Mouse (Mus musculus): ENCODE data around the gene Trak2. TPM values are rescaled to one million over a fixed set of nuclear protein-coding genes. Genes with fewer than 3 reads are reported as not detected.
"Not testable (repeated sequence)": the region's sequence is repeated elsewhere in the genome, so short reads cannot be mapped to it uniquely, and the experiment has no call there.

Trak2 gene
- polyA plus RNA-seq, 1 experiment from 2014 or later: 24.0 TPM

DNA sequence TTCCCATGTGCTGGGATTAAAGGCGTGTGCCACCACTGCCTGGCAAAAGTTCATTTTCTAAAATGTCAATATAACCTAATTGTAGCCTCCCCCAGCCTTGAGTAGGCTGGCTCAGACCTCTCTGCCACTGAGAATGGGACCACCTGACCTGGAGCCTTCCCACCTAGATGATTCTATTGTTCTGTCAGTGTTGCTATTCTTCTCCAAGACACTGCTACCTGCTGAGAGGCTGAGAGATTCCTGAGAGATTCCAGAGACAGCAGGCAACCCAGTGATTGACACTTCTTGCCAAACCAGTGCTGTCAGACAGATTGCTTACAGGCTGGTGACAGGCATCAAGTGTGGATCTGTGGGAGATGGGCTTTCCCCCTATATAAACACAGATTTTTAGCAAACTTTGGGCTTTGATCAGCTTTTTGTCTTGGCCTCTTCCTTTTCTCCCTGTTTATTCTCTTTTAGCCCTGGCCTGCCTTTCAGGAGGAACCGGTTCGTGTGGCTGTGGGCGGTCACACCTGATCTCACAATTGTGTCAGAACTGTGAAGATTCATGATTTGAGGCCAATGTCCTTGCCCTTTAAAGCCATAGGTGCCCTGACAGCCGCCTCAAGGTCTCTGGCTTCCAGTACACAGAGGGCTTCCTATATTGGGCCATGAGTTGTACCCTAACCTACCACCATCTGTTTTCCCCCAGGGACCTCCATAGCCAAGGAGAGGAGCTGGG is 83.2 kb downstream of the Trak2 start:
- WGBS: 56% methylated on average over 5 of the region's 5 CpGs
- H3K27me3 ChIP-seq (replicated peaks; ENCODE audit: control insufficient read depth, insufficient read depth, low read length): no peaks in the 10 kb centered on the region
- no peak overlapping the region for H3K4me2 ChIP-seq
- H3K27ac ChIP-seq (ENCODE audit: low read depth, low read length): no peak overlapping the region
- ATAC-seq (replicated peaks; ENCODE audit: low FRiP score) (no peak), DNase-seq (ENCODE audit: low spot score) (no peak)
- H3K4me3 ChIP-seq (ENCODE audit: low read depth, low read length): no peak overlapping the region
- H3K36me3 ChIP-seq (ENCODE audit: control insufficient read depth, insufficient read depth, low read length): no peaks in the 10 kb centered on the region
- no peak overlapping the region for H3K9ac ChIP-seq (ENCODE audit: low read depth, low read length)
- H3K9me3 ChIP-seq (ENCODE audit: control insufficient read depth, low read length): no peaks in the 10 kb centered on the region
- H3K4me1 ChIP-seq (replicated peaks; ENCODE audit: control insufficient read depth, insufficient read depth, low read length): no peaks in the 10 kb centered on the region

DNA sequence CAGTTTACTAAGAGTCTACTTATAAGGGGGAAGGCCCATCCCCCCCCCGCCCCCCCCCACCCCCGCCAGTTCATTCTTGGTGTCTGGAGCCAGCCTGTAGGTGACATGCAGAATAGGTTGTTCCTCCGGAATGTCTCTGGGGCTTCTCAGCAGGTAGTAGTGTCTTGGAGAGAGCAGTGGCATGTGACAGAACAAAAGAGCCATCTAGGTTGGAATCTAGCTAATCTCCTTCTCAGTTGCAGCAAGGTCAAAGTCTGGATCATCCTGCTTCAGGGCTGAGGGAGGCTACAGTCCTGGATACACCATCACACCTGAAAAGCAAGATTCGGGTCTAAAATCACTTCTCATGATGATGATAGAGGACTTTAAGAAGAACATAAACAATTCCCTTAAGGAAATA is 87.6 kb downstream of the Trak2 start:
- 88% methylated on average over 4 of the region's 4 CpGs for WGBS
- H3K4me2 ChIP-seq: no peak overlapping the region
- no peaks in the 10 kb centered on the region for H3K36me3 ChIP-seq (ENCODE audit: control insufficient read depth, insufficient read depth, low read length)
- no peak overlapping the region for H3K4me3 ChIP-seq (ENCODE audit: low read depth, low read length)
- H3K4me1 ChIP-seq (replicated peaks; ENCODE audit: control insufficient read depth, insufficient read depth, low read length): no peaks in the 10 kb centered on the region
- DNase-seq (ENCODE audit: low spot score): no peak
- H3K27ac ChIP-seq (ENCODE audit: low read depth, low read length): no peak overlapping the region
- H3K27me3 ChIP-seq (replicated peaks; ENCODE audit: control insufficient read depth, insufficient read depth, low read length): no peaks in the 10 kb centered on the region
- no peak for ATAC-seq (replicated peaks; ENCODE audit: low FRiP score)
- no peaks in the 10 kb centered on the region for H3K9me3 ChIP-seq (ENCODE audit: control insufficient read depth, low read length)
- H3K9ac ChIP-seq (ENCODE audit: low read depth, low read length): no peak overlapping the region

DNA sequence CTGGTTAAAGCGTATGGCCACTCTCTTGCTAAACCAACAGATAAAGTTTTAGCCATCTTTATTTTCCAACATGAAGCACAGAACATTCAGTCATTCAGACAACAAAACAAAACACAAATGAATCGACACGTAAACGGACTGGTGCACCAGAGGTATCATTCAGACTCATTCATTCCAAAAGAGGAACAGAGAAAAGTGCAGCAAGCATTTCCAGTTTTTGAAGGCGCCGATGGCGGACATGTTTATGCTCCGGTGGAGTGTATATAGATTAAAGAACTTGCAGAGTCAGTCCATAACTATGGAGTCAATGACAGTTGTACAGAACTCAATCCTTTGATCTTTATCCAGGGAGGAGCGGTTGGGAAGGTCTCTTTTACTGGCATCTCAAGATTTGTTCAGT is 90.0 kb downstream of the Trak2 start:
- DNase-seq (ENCODE audit: low spot score); H3K9ac ChIP-seq (ENCODE audit: low read depth, low read length); H3K36me3 ChIP-seq (ENCODE audit: control insufficient read depth, insufficient read depth, low read length); H3K4me3 ChIP-seq (ENCODE audit: low read depth, low read length); H3K4me1 ChIP-seq (replicated peaks; ENCODE audit: control insufficient read depth, insufficient read depth, low read length); ATAC-seq (replicated peaks; ENCODE audit: low FRiP score); H3K27me3 ChIP-seq (replicated peaks; ENCODE audit: control insufficient read depth, insufficient read depth, low read length); H3K4me2 ChIP-seq; H3K27ac ChIP-seq (ENCODE audit: low read depth, low read length); H3K9me3 ChIP-seq (ENCODE audit: control insufficient read depth, low read length): not testable (repeated sequence)
- 87% methylated on average over 9 of the region's 9 CpGs for WGBS

DNA sequence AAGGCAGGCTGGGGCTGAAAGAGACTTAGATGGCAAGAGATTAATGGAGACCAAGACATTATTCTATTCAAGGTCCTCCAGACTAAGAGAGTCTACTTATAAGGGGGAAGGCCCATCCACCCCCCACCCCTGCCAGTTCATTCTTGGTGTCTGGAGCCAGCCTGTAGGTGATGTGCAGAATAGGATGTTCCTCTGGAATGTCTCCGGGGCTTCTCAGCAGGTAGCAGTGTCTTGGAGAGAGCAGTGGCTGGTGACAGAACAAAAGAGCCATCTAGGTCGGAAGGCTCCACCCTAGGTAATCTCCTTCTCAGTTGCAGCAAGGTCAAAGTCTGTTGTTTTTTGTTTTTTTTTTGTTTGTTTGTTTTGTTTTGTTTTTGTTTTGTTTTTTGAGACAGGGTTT is 93.9 kb downstream of the Trak2 start:
- H3K4me2 ChIP-seq; H3K27me3 ChIP-seq (replicated peaks; ENCODE audit: control insufficient read depth, insufficient read depth, low read length); H3K4me1 ChIP-seq (replicated peaks; ENCODE audit: control insufficient read depth, insufficient read depth, low read length); H3K9me3 ChIP-seq (ENCODE audit: control insufficient read depth, low read length); ATAC-seq (replicated peaks; ENCODE audit: low FRiP score); DNase-seq (ENCODE audit: low spot score); H3K27ac ChIP-seq (ENCODE audit: low read depth, low read length); H3K9ac ChIP-seq (ENCODE audit: low read depth, low read length); H3K4me3 ChIP-seq (ENCODE audit: low read depth, low read length); H3K36me3 ChIP-seq (ENCODE audit: control insufficient read depth, insufficient read depth, low read length): not testable (repeated sequence)
- 84% methylated on average over 2 of the region's 2 CpGs for WGBS

DNA sequence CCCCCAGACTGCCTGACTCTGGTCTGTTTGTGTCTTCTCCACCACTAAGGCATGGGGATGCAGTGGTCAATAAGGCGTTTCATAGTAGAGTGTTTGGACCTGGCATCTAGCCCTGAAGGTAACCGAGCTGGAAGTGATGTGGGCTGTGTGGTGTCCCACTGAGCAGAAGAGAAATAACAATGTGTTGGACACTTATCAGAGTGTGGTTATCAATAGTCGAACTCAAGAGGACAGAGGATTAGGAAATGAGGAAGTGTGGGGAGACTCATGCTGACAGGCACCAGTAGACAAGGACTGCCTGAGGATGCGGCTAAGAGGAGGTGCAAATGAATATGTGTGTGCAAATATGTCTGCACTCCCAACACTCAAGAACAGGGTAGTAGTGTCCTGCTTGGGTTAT is 96.7 kb downstream of the Trak2 start:
- 55% methylated on average over 4 of the region's 4 CpGs for WGBS
- H3K9ac ChIP-seq (ENCODE audit: low read depth, low read length); H3K4me3 ChIP-seq (ENCODE audit: low read depth, low read length); DNase-seq (ENCODE audit: low spot score); H3K4me2 ChIP-seq; ATAC-seq (replicated peaks; ENCODE audit: low FRiP score); H3K27ac ChIP-seq (ENCODE audit: low read depth, low read length); H3K36me3 ChIP-seq (ENCODE audit: control insufficient read depth, insufficient read depth, low read length); H3K4me1 ChIP-seq (replicated peaks; ENCODE audit: control insufficient read depth, insufficient read depth, low read length); H3K9me3 ChIP-seq (ENCODE audit: control insufficient read depth, low read length); H3K27me3 ChIP-seq (replicated peaks; ENCODE audit: control insufficient read depth, insufficient read depth, low read length): not testable (repeated sequence)

DNA sequence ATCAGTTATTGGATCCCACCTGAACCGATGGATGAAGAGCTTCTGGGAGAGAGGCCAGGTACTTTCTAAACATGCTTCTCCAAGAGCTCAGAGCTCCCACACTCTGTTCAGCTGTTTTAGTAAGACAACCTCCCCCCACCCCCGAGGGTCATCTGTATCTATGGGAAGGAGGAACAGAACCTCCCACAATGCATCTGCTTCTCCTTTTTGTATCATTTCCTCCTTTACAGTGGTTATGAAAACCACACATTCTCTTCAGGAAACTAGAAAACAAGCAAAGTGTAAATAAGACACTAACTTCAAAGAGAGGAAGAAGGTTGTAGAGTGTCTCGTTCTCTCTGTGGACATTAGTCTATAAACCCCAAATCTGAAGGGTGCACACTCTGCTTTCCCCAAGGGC is 112.6 kb downstream of the Trak2 start:
- not testable (repeated sequence) for H3K9ac ChIP-seq (ENCODE audit: low read depth, low read length); ATAC-seq (replicated peaks; ENCODE audit: low FRiP score); H3K4me3 ChIP-seq (ENCODE audit: low read depth, low read length); H3K9me3 ChIP-seq (ENCODE audit: control insufficient read depth, low read length); H3K4me1 ChIP-seq (replicated peaks; ENCODE audit: control insufficient read depth, insufficient read depth, low read length); H3K36me3 ChIP-seq (ENCODE audit: control insufficient read depth, insufficient read depth, low read length); DNase-seq (ENCODE audit: low spot score); H3K4me2 ChIP-seq; H3K27me3 ChIP-seq (replicated peaks; ENCODE audit: control insufficient read depth, insufficient read depth, low read length); H3K27ac ChIP-seq (ENCODE audit: low read depth, low read length)
- WGBS: 51% methylated on average over 3 of the region's 3 CpGs

DNA sequence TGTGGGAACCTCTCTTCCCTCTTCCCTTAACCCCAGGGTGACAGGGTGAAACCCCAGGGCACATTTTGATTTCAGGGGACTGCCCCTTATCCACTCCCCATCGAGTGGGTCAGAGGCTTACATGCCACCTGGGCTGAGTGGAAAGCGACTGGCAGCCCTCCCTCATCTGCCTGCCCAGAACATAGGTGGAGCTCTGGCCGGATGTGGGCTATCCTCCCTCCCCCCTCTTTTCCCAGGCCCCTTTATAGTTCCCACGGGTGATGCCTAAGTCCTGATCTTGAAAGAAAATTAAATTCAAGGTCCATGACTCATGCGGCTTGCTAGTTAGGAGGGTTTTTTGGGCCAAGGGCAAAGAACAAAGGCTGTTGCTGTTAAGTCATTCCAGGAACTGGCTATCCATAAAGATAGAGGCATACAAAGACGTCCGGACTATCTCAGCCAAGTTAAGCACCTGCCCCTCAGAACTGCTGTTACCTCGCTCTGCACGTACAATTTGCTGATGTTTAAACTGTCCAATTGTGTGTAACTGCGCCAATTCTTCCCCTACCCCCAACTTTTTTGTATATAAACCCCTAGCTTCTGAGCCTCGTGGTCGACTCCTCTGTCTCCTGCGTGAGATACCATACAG is 113.4 kb downstream of the Trak2 start:
- not testable (repeated sequence) for H3K27ac ChIP-seq (ENCODE audit: low read depth, low read length); H3K4me2 ChIP-seq; H3K36me3 ChIP-seq (ENCODE audit: control insufficient read depth, insufficient read depth, low read length); DNase-seq (ENCODE audit: low spot score); H3K9me3 ChIP-seq (ENCODE audit: control insufficient read depth, low read length); H3K9ac ChIP-seq (ENCODE audit: low read depth, low read length); ATAC-seq (replicated peaks; ENCODE audit: low FRiP score); H3K4me3 ChIP-seq (ENCODE audit: low read depth, low read length); H3K4me1 ChIP-seq (replicated peaks; ENCODE audit: control insufficient read depth, insufficient read depth, low read length); H3K27me3 ChIP-seq (replicated peaks; ENCODE audit: control insufficient read depth, insufficient read depth, low read length)
- WGBS: 71% methylated on average over 13 of the region's 13 CpGs

DNA sequence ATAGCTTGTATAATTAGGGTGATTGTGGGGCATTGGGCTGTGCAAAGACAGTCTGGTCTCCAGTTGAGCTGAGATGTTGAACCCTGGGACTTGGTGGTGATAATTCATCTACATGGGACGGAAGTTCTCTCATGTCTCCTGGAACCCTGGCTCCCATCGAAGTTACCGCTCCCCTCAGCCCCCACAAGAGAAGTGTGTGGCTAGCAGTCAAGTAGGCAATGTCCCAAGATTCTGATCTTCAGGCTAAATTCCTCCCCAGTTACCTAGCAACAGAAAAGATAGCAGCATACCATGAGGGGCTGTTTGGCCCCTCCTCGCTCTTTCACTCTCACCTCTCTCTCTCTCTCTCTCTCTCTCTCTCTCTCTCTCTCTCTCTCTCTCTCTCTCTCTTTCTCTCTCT is 114.1 kb downstream of the Trak2 start:
- H3K4me3 ChIP-seq (ENCODE audit: low read depth, low read length); H3K27ac ChIP-seq (ENCODE audit: low read depth, low read length); ATAC-seq (replicated peaks; ENCODE audit: low FRiP score); H3K4me1 ChIP-seq (replicated peaks; ENCODE audit: control insufficient read depth, insufficient read depth, low read length); H3K27me3 ChIP-seq (replicated peaks; ENCODE audit: control insufficient read depth, insufficient read depth, low read length); H3K36me3 ChIP-seq (ENCODE audit: control insufficient read depth, insufficient read depth, low read length); DNase-seq (ENCODE audit: low spot score); H3K9ac ChIP-seq (ENCODE audit: low read depth, low read length); H3K9me3 ChIP-seq (ENCODE audit: control insufficient read depth, low read length); H3K4me2 ChIP-seq: not testable (repeated sequence)
- 69% methylated on average over 4 of the region's 4 CpGs for WGBS

DNA sequence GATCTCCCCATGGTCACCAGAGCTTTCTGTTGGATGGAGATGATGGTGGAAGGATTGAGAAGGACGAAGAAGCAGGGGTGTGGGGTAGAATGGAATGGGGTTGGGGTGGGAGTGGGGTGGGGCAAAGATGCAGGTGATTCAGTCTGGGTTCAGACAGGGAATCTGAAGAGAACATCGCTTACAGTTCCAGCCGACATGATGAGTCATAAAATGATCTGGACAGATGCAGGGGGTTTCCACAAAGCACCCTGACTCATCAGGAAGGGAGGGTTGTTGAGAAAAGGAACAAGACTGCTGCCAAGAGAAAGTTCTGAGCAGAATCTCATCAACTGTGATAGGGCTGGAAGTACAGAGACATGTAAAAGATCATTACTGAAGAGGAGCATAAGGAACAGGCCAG is 116.4 kb downstream of the Trak2 start:
- not testable (repeated sequence) for H3K4me2 ChIP-seq; H3K36me3 ChIP-seq (ENCODE audit: control insufficient read depth, insufficient read depth, low read length); H3K27me3 ChIP-seq (replicated peaks; ENCODE audit: control insufficient read depth, insufficient read depth, low read length); H3K9ac ChIP-seq (ENCODE audit: low read depth, low read length); H3K9me3 ChIP-seq (ENCODE audit: control insufficient read depth, low read length); H3K27ac ChIP-seq (ENCODE audit: low read depth, low read length); DNase-seq (ENCODE audit: low spot score); H3K4me1 ChIP-seq (replicated peaks; ENCODE audit: control insufficient read depth, insufficient read depth, low read length); ATAC-seq (replicated peaks; ENCODE audit: low FRiP score); H3K4me3 ChIP-seq (ENCODE audit: low read depth, low read length)
- 76% methylated on average over 3 of the region's 3 CpGs for WGBS

All from liver, embryonic 11.5 days (tissue).